Mouse (Mus musculus) hindbrain, embryonic 13.5 days (tissue): ENCODE data around the gene 4930535I16Rik. TPM values are rescaled to one million over a fixed set of nuclear protein-coding genes. Genes with fewer than 3 reads are reported as not detected.

Experiments
- ATAC-seq: fragments of 200-750 bp; cut with Nextera tagmentation; 2 replicates; pipeline ENCODE4 v1.8.0; 2017; ENCODE audit warnings: moderate TSS enrichment; ENCODE audit not compliant: low FRiP score
- H3K27ac ChIP-seq: fragments of 300-500 bp; sonication (generic); 2 replicates; pipeline ENCODE4 v1.5.1; 2015; ENCODE audit warnings: inconsistent platforms, mild to moderate bottlenecking, moderate library complexity
- H3K27me3 ChIP-seq: fragments of 300-500 bp; sonication (generic); 2 replicates; pipeline ENCODE4 v1.6.1; 2015; ENCODE audit warnings: mild to moderate bottlenecking, inconsistent platforms
- H3K36me3 ChIP-seq: fragments of 300-500 bp; sonication (generic); 2 replicates; pipeline ENCODE4 v1.6.1; 2015; ENCODE audit warnings: mild to moderate bottlenecking, inconsistent platforms
- H3K4me1 ChIP-seq: fragments of 300-500 bp; sonication (generic); replicated peaks from 2 replicates; pipeline ENCODE4 v1.6.1; 2015; ENCODE audit warnings: inconsistent platforms
- H3K4me2 ChIP-seq: fragments of 300-500 bp; sonication (generic); 2 replicates; pipeline ENCODE4 v1.6.1; 2015; ENCODE audit warnings: inconsistent platforms, mild to moderate bottlenecking, moderate library complexity
- H3K4me3 ChIP-seq: fragments of 300-500 bp; sonication (generic); 2 replicates; pipeline ENCODE4 v1.5.1; 2015; ENCODE audit warnings: mild to moderate bottlenecking, inconsistent platforms
- H3K9ac ChIP-seq: fragments of 300-500 bp; sonication (generic); 2 replicates; pipeline ENCODE4 v1.6.1; 2015; ENCODE audit warnings: mild to moderate bottlenecking, inconsistent platforms
- H3K9me3 ChIP-seq: fragments of 300-500 bp; sonication (generic); 2 replicates; pipeline ENCODE4 v1.6.1; 2016; ENCODE audit warnings: inconsistent platforms
- WGBS: fragments of 180-500 bp; shearing (Covaris S2); methylation state at CpG from one replicate; pipeline ENCODE4 v1.1.7; 2015; 5-methylcytosine and 5-hydroxymethylcytosine counted together
- polyA plus RNA-seq: library from polyadenylated mRNA; unstranded; fragments of >200 nt; fragmentation: Nextera tagmentation; extraction: Ambion mirVana; gene quantifications from 2 replicates; pipeline ENCODE4 v1.2.1, GENCODE M21; 2015

4930535I16Rik gene
- polyA plus RNA-seq, 1 experiment from 2014 or later, result not detected

- Histone ChIP-seq H3K4me2 (no peak overlapping the region), H3K27me3 (no peaks in the 10 kb centered on the region), H3K9me3 (no peaks in the 10 kb centered on the region), H3K36me3 (no peaks in the 10 kb centered on the region), H3K9ac (no peak overlapping the region), H3K4me3 (no peak overlapping the region), H3K27ac (no peak overlapping the region), H3K4me1 (peaks cover 23% of the 10 kb centered on the region)
- no peak for ATAC-seq
- WGBS, result 78% methylated on average over 3 of the region's 3 CpGs
Measured at GRCm38 (mm10) chr4:123903432-123903831, 14.4 kb downstream of the 4930535I16Rik start.

- H3K9ac ChIP-seq, result no peak overlapping the region
- H3K9me3 ChIP-seq, result no peaks in the 10 kb centered on the region
- WGBS, result 9% methylated on average over 5 of the region's 5 CpGs
- ATAC-seq, result no peak
- no peak overlapping the region for H3K27ac ChIP-seq
- H3K4me1 ChIP-seq, result peaks cover under 1% of the 10 kb centered on the region; the same call in 1 of the 2 replicates
- H3K4me2 ChIP-seq, result no peak overlapping the region
- no peaks in the 10 kb centered on the region for H3K36me3 ChIP-seq
- H3K27me3 ChIP-seq, result no peaks in the 10 kb centered on the region
- no peak overlapping the region for H3K4me3 ChIP-seq
Measured at GRCm38 (mm10) chr4:123898696-123899095, 19.1 kb downstream of the 4930535I16Rik start.

GRCm38 (mm10) chr4:123894295-123894694, 23.5 kb downstream of the 4930535I16Rik start:
- Histone ChIP-seq H3K27ac (no peak overlapping the region), H3K9ac (no peak overlapping the region), H3K27me3 (no peaks in the 10 kb centered on the region), H3K4me3 (no peak overlapping the region), H3K4me2 (no peak overlapping the region), H3K36me3 (no peaks in the 10 kb centered on the region), H3K4me1 (no peaks in the 10 kb centered on the region), H3K9me3 (no peaks in the 10 kb centered on the region)
- WGBS, result 88% methylated on average over 4 of the region's 4 CpGs
- no peak for ATAC-seq

GRCm38 (mm10) chr4:123893726-123894125, 24.1 kb downstream of the 4930535I16Rik start:
- H3K4me3 ChIP-seq, result no peak overlapping the region
- no peaks in the 10 kb centered on the region for H3K4me1 ChIP-seq
- no peaks in the 10 kb centered on the region for H3K36me3 ChIP-seq
- no peak for ATAC-seq
- H3K4me2 ChIP-seq, result no peak overlapping the region
- H3K27ac ChIP-seq, result no peak overlapping the region
- no peaks in the 10 kb centered on the region for H3K9me3 ChIP-seq
- no peak overlapping the region for H3K9ac ChIP-seq
- 87% methylated on average over 5 of the region's 5 CpGs for WGBS
- no peaks in the 10 kb centered on the region for H3K27me3 ChIP-seq

Other genes starting within 250 kb of the 4930535I16Rik start
- 67.3 and 69.5 TPM in 2 replicates for gene Macf1, start 233.7 kb downstream of the 4930535I16Rik start, polyA plus RNA-seq
- gene Ndufs5, start 199.8 kb downstream of the 4930535I16Rik start, polyA plus RNA-seq, result 438 and 450 TPM in 2 replicates
- 85.9 and 88.5 TPM in 2 replicates for gene Akirin1, start 167.7 kb downstream of the 4930535I16Rik start, polyA plus RNA-seq
- gene Rhbdl2, start 130.1 kb downstream of the 4930535I16Rik start, polyA plus RNA-seq, result 0.60 and 1.2 TPM in 2 replicates
- 0.12 and 0.19 TPM in 2 replicates for gene 4933427I04Rik, start 58.3 kb downstream of the 4930535I16Rik start, polyA plus RNA-seq
- gene Mycbp, start 13.2 kb downstream of the 4930535I16Rik start, polyA plus RNA-seq, result 31.5 and 46.3 TPM in 2 replicates
- gene Rragc, start 576 bp downstream of the 4930535I16Rik start, polyA plus RNA-seq, result 46.3 and 47.0 TPM in 2 replicates